ENCODE assay signal across 13 mouse cellular contexts in genomic region chr6:142917471-142917901, GRCm38 (mm10). TPM values are rescaled to one million over a fixed set of nuclear protein-coding genes. Genes with fewer than 3 reads are reported as not detected.
DNase-seq lines count a peak whose midpoint lies in the region; ATAC-seq and TF ChIP-seq lines count a peak whose summit lies in the region.
"Had no signal": no experiment of that assay in that cellular context is flagged by ENCODE, and none has a peak within 500 bp of the region (broad histone marks: within the 10 kb centered on the region; RNA-seq: fewer than 3 reads in every experiment).

No protein-coding gene starts in this region.

- H3K27ac ChIP-seq in hindbrain, embryonic 11.5 days (ENCODE audit: low read depth, low read length) = no peak overlapping the region
- 0 out of 2 replicates have a peak overlapping the region, but pooled peaks have one; percentile 29 for H3K27ac ChIP-seq in neural tube, embryonic 15.5 days (replicated peaks)
- H3K27ac ChIP-seq: embryonic facial prominence, embryonic 13.5 days; intestine, embryonic 15.5 days; midbrain, embryonic 13.5 days had no signal

- H3ac ChIP-seq in C2C12 (ENCODE audit: control insufficient read depth, insufficient read length, low read depth) = no peak overlapping the region

- H3K36me3 ChIP-seq in C2C12 (ENCODE audit: control insufficient read depth, insufficient read depth) = no peaks in the 10 kb centered on the region
- H3K36me3 ChIP-seq in hindbrain, embryonic 11.5 days (ENCODE audit: control insufficient read depth, insufficient read depth, low read length) = no peaks in the 10 kb centered on the region
- H3K36me3 ChIP-seq in neural tube, embryonic 15.5 days = no peaks in the 10 kb centered on the region
- H3K36me3 ChIP-seq: embryonic facial prominence, embryonic 13.5 days; intestine, embryonic 15.5 days; midbrain, embryonic 13.5 days had no signal

- H3K4me3 ChIP-seq in C2C12 (ENCODE audit: insufficient read depth, poor library complexity, severe bottlenecking) = no peak overlapping the region
- H3K4me3 ChIP-seq in hindbrain, embryonic 11.5 days (ENCODE audit: low read depth, low read length) = no peak overlapping the region
- H3K4me3 ChIP-seq in neural tube, embryonic 15.5 days (replicated peaks) = no peak overlapping the region
- H3K4me3 ChIP-seq: embryonic facial prominence, embryonic 13.5 days; intestine, embryonic 15.5 days; midbrain, embryonic 13.5 days had no signal

- no peak overlapping the region for H3K9ac ChIP-seq in hindbrain, embryonic 11.5 days (ENCODE audit: low read depth, low read length)
- no peak overlapping the region for H3K9ac ChIP-seq in neural tube, embryonic 15.5 days (replicated peaks)
- H3K9ac ChIP-seq: embryonic facial prominence, embryonic 13.5 days; intestine, embryonic 15.5 days; midbrain, embryonic 13.5 days had no signal

- no peak for TF ChIP-seq CTCF in C2C12 (IDR thresholded peaks at IDR 0.05; ENCODE audit: control insufficient read depth, insufficient read depth, insufficient read length)

- peak; percentile 58 for DNase-seq in 416B (ENCODE audit: low read depth)
- no peak for DNase-seq in hindbrain, embryonic 11.5 days (ENCODE audit: low spot score)
- DNase-seq in layer of hippocampus, adult 8-10 months (ENCODE audit: low spot score in 2 of 2) = no peak
- DNase-seq in spleen, postnatal 4 days (ENCODE audit: low spot score in 2 of 2) = no peak
- DNase-seq: cerebellum, adult 9-10 months; heart, adult 18-20 months; lung, adult 18-20 months had no signal

- ATAC-seq in hindbrain, embryonic 11.5 days (ENCODE audit: low FRiP score) = peak; percentile 38
- peak; percentile 23; the same call in 1 of the 2 replicates for ATAC-seq in neural tube, embryonic 15.5 days (ENCODE audit: low FRiP score)
- no peak for ATAC-seq in megakaryocyte, adult 5-6 weeks (ENCODE audit: poor library complexity, severe bottlenecking)
- ATAC-seq: intestine, embryonic 15.5 days; midbrain, embryonic 13.5 days had no signal

- H3K79me3 ChIP-seq in C2C12 (ENCODE audit: low read depth) = no peaks in the 10 kb centered on the region

- no peaks in the 10 kb centered on the region for H3K4me1 ChIP-seq in hindbrain, embryonic 11.5 days (replicated peaks; ENCODE audit: control insufficient read depth, insufficient read depth, low read length)
- H3K4me1 ChIP-seq in neural tube, embryonic 15.5 days = peaks cover 22% of the 10 kb centered on the region
- H3K4me1 ChIP-seq: embryonic facial prominence, embryonic 13.5 days; intestine, embryonic 15.5 days had no signal

- no peaks in the 10 kb centered on the region for H3K79me2 ChIP-seq in C2C12 (ENCODE audit: control insufficient read depth, insufficient read depth)

- 80% methylated on average over 13 of the region's 13 CpGs for WGBS in hindbrain, embryonic 11.5 days
- 48% methylated on average over 13 of the region's 13 CpGs for WGBS in neural tube, embryonic 15.5 days

- no peaks in the 10 kb centered on the region for H3K9me3 ChIP-seq in hindbrain, embryonic 11.5 days (ENCODE audit: control insufficient read depth, low read length)
- no peaks in the 10 kb centered on the region for H3K9me3 ChIP-seq in neural tube, embryonic 15.5 days (replicated peaks)
- H3K9me3 ChIP-seq: embryonic facial prominence, embryonic 13.5 days; intestine, embryonic 15.5 days; midbrain, embryonic 13.5 days had no signal

- H3K4me2 ChIP-seq in hindbrain, embryonic 11.5 days (replicated peaks; ENCODE audit: low read depth, low read length) = no peak overlapping the region
- H3K4me2 ChIP-seq in neural tube, embryonic 15.5 days = no peak overlapping the region
- H3K4me2 ChIP-seq: embryonic facial prominence, embryonic 13.5 days; intestine, embryonic 15.5 days; midbrain, embryonic 13.5 days had no signal

- H3K27me3 ChIP-seq in C2C12 (ENCODE audit: control insufficient read depth, insufficient read depth, insufficient read length) = no peaks in the 10 kb centered on the region
- no peaks in the 10 kb centered on the region for H3K27me3 ChIP-seq in hindbrain, embryonic 11.5 days (ENCODE audit: control insufficient read depth, insufficient read depth, low read length)
- no peaks in the 10 kb centered on the region for H3K27me3 ChIP-seq in neural tube, embryonic 15.5 days (replicated peaks)
- H3K27me3 ChIP-seq: embryonic facial prominence, embryonic 13.5 days; intestine, embryonic 15.5 days; midbrain, embryonic 13.5 days had no signal

TF ChIP-seq in C2C12, 6 proteins besides CTCF, POLR2A, EP300 and RAD21:
- TF ChIP-seq MYOD1 (IDR thresholded peaks at IDR 0.05; ENCODE audit: control insufficient read depth, insufficient read length, low read depth) (peak; percentile 56), FOSL1 (IDR thresholded peaks at IDR 0.05; ENCODE audit: insufficient read depth, low read length, poor library complexity, severe bottlenecking) (no peak), CEBPB (IDR thresholded peaks at IDR 0.05; ENCODE audit: low read depth) (no peak), USF1 (IDR thresholded peaks at IDR 0.05; ENCODE audit: low read depth) (no peak), MAX (IDR thresholded peaks at IDR 0.05) (no peak)

RNA-seq across cellular contexts. Expression of gene St8sia1, which starts 46.8 kb away (rescaled TPM):
- not detected for polyA plus RNA-seq in C2C12 (2012; fragmentation: generic; extraction: Trizol)
- 5.1 and 6.3 TPM in 2 replicates for polyA plus RNA-seq in hindbrain, embryonic 11.5 days (2014; fragmentation: Nextera tagmentation; extraction: Ambion mirVana)
- 6.6 and 8.6 TPM in 2 replicates for polyA plus RNA-seq in neural tube, embryonic 15.5 days (2015; fragmentation: Nextera tagmentation; extraction: Ambion mirVana)
- 1.3 and 1.4 TPM in 2 replicates for total RNA-seq in megakaryocyte, adult 5-6 weeks (2015)
- total RNA-seq in megakaryocyte, adult 5-6 weeks (2017) = 0.48 and 0.85 TPM in 2 replicates
- total RNA-seq in layer of hippocampus, adult 8-10 months (2022) = 10 to 100 TPM; 37.2 to 46.1 (median 37.9) TPM
